Mouse (Mus musculus): Measurements from ENCODE around the gene Proser1. TPM values are rescaled to one million over a fixed set of nuclear protein-coding genes. Genes with fewer than 3 reads are reported as not detected.

Proser1 gene
- total RNA-seq, 1 experiment from 2014 or later: 22.4 TPM

- no peak for DNase-seq
These were observed 3.0 kb downstream of the Proser1 start for GRCm38 (mm10) chr3:53466481-53466880.

- DNase-seq: peak; percentile 59
These were observed 3.9 kb downstream of the Proser1 start for GRCm38 (mm10) chr3:53467356-53467755.

- DNase-seq: no peak
These were observed 6.2 kb downstream of the Proser1 start for GRCm38 (mm10) chr3:53469650-53470049.

- DNase-seq: no peak
These were observed 8.6 kb downstream of the Proser1 start for GRCm38 (mm10) chr3:53472061-53472460.

GRCm38 (mm10) chr3:53474179-53474578 lies 10.7 kb downstream of the Proser1 start:
- DNase-seq: no peak

GRCm38 (mm10) chr3:53475889-53476288 lies 12.4 kb downstream of the Proser1 start:
- peak; percentile 33 for DNase-seq

GRCm38 (mm10) chr3:53477468-53477867 lies 14.0 kb downstream of the Proser1 start:
- DNase-seq: no peak

- DNase-seq: no peak
These were observed 15.1 kb downstream of the Proser1 start for GRCm38 (mm10) chr3:53478419-53479046.

- DNase-seq: no peak
These were observed 20.1 kb downstream of the Proser1 start for GRCm38 (mm10) chr3:53483414-53484059.

- peak; percentile 9 for DNase-seq
These were observed 23.1 kb downstream of the Proser1 start for GRCm38 (mm10) chr3:53486561-53486960.

GRCm38 (mm10) chr3:53486996-53487576 lies 23.6 kb downstream of the Proser1 start:
- DNase-seq: peak; percentile 19

- no peak for DNase-seq
These were observed 24.9 kb downstream of the Proser1 start, which contains the start of gene Stoml3 for GRCm38 (mm10) chr3:53488353-53488752. Stoml3 (plus strand) TSS chr3:53488653.

- DNase-seq: peak; percentile 43
These were observed 35.0 kb downstream of the Proser1 start for GRCm38 (mm10) chr3:53498351-53498905.

GRCm38 (mm10) chr3:53502428-53502827 lies 39.0 kb downstream of the Proser1 start:
- no peak for DNase-seq

- no peak for DNase-seq
These were observed 49.6 kb downstream of the Proser1 start for GRCm38 (mm10) chr3:53513096-53513495.

GRCm38 (mm10) chr3:53514221-53515065 lies 51.0 kb downstream of the Proser1 start:
- DNase-seq: no peak

- DNase-seq: no peak
These were observed 59.3 kb downstream of the Proser1 start for GRCm38 (mm10) chr3:53522794-53523193.

- peak; percentile 82 for DNase-seq
These were observed 62.3 kb downstream of the Proser1 start for GRCm38 (mm10) chr3:53525737-53526136.

GRCm38 (mm10) chr3:53530305-53530704 lies 66.8 kb downstream of the Proser1 start:
- no peak for DNase-seq
